Mouse (Mus musculus) MEL (cell line): ENCODE data around the gene Cdh24.

Source experiments
- CTCF ChIP-seq, 3 experiments: IDR thresholded peaks in 2 of 3; conservative IDR thresholded peaks in 1 of 3; 2 replicates each; pipeline ENCODE4 v1.5.1; 2011 to 2012; ENCODE audit warnings: low read length in 3 of 3, low read depth in 2 of 3, mild to moderate bottlenecking in 2 of 3, improper control_type of control experiment in 1 of 3, inconsistent platforms in 1 of 3, mixed read lengths in 1 of 3, moderate library complexity in 1 of 3; ENCODE audit not compliant: control insufficient read depth in 1 of 3, insufficient read depth in 1 of 3, poor library complexity in 1 of 3, severe bottlenecking in 1 of 3
- JUND ChIP-seq: IDR thresholded peaks from 2 replicates; pipeline ENCODE4 v1.6.1; 2011; ENCODE audit warnings: low read depth, mild to moderate bottlenecking, improper control_type of control experiment, low read length
- MAFK ChIP-seq: IDR thresholded peaks from 2 replicates; pipeline ENCODE4 v1.6.1; 2011; ENCODE audit warnings: low read depth, mild to moderate bottlenecking, low read length, improper control_type of control experiment, borderline replicate concordance
- MXI1 ChIP-seq: IDR thresholded peaks from 2 replicates; pipeline ENCODE4 v1.6.1; 2011; ENCODE audit warnings: mild to moderate bottlenecking, low read depth, low read length, improper control_type of control experiment
- NRF1 ChIP-seq: IDR thresholded peaks from 2 replicates; pipeline ENCODE4 v1.6.1; 2014; ENCODE audit warnings: low read depth, mild to moderate bottlenecking, inconsistent platforms, low read length, improper control_type of control experiment, moderate library complexity; ENCODE audit not compliant: poor library complexity, insufficient read depth, severe bottlenecking
- POLR2A ChIP-seq, 2 experiments: IDR thresholded peaks; 2 replicates each; pipeline ENCODE4 v1.6.1; 2011 to 2012; ENCODE audit warnings: low read length in 2 of 2, mild to moderate bottlenecking in 2 of 2, control low read depth in 1 of 2, improper control_type of control experiment in 1 of 2, low read depth in 1 of 2, moderate library complexity in 1 of 2; ENCODE audit not compliant: control insufficient read depth in 1 of 2, insufficient read depth in 1 of 2, poor library complexity in 1 of 2
- POLR2AphosphoS2 ChIP-seq: IDR thresholded peaks from 2 replicates; pipeline ENCODE4 v1.6.1; 2011; ENCODE audit warnings: low read length, improper control_type of control experiment
- UBTF ChIP-seq: IDR thresholded peaks from 2 replicates; pipeline ENCODE4 v1.6.1; 2012; ENCODE audit warnings: low read depth, mild to moderate bottlenecking, inconsistent platforms, low read length, improper control_type of control experiment, moderate library complexity, borderline replicate concordance; ENCODE audit not compliant: insufficient read depth
- USF2 ChIP-seq, 2 experiments: IDR thresholded peaks; 2 replicates each; pipeline ENCODE4 v1.6.1; 2011 to 2012; ENCODE audit warnings: improper control_type of control experiment in 2 of 2, low read length in 2 of 2, borderline replicate concordance in 1 of 2, inconsistent platforms in 1 of 2, low read depth in 1 of 2, mild to moderate bottlenecking in 1 of 2; ENCODE audit not compliant: insufficient read depth in 1 of 2
- ZKSCAN1 ChIP-seq: IDR thresholded peaks from 2 replicates; pipeline ENCODE4 v1.6.1; 2012; ENCODE audit warnings: low read depth, mild to moderate bottlenecking, inconsistent platforms, low read length, improper control_type of control experiment, moderate library complexity

DNA sequence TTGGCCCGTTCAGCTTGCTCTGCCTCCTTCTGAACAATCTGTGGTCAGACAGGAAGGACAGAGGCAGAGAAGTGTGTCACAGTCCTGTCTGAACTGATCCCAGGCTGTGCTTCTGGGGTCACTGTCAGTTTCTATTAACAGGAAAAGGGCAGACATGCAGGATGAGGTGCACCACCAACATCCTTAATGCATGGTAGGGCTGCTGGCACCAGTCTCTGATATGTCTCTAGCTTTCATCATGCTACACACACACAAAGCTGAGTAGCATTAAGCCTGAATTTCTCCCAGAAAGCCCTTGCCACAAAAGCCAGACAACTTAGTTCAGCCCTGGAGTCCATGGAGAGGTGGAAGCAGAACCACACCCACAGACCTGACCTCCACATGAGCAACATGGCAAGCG is 1.8 kb upstream of the Cdh24 start:
- no peak for TF ChIP-seq POLR2A (IDR thresholded peaks at IDR 0.05; ENCODE audit: control insufficient read depth in 1 of 2, insufficient read depth in 1 of 2, low read depth in 1 of 2, low read length in 2 of 2, poor library complexity in 1 of 2)
- TF ChIP-seq JUND: no peak
- TF ChIP-seq UBTF: no peak
- no peak for TF ChIP-seq CTCF (IDR thresholded peaks at IDR 0.05 in 2 of 3, conservative IDR thresholded peaks at IDR 0.05 in 1 of 3; ENCODE audit: control insufficient read depth in 1 of 3, insufficient read depth in 1 of 3, low read depth in 2 of 3, low read length in 3 of 3, poor library complexity in 1 of 3, severe bottlenecking in 1 of 3)
- TF ChIP-seq POLR2AphosphoS2: no peak
- TF ChIP-seq ZKSCAN1: no peak
- TF ChIP-seq NRF1: no peak
- no peak for TF ChIP-seq MXI1
- TF ChIP-seq MAFK: no peak
- TF ChIP-seq USF2 (IDR thresholded peaks at IDR 0.05; ENCODE audit: borderline replicate concordance in 1 of 2, insufficient read depth in 1 of 2, low read depth in 1 of 2, low read length in 2 of 2): no peak
